Mouse (Mus musculus) limb, embryonic 14.5 days (tissue): ENCODE measurements around the gene Dera. TPM values are rescaled to one million over a fixed set of nuclear protein-coding genes. Genes with fewer than 3 reads are reported as not detected.

Experiments used
- ATAC-seq: fragments of 200-750 bp; cut with Nextera tagmentation; 2 replicates; pipeline ENCODE4 v1.8.0; 2017; ENCODE audit warnings: low read depth, moderate number of reproducible peaks, moderate TSS enrichment; ENCODE audit not compliant: low FRiP score
- DNase-seq: peaks from one replicate; pipeline ENCODE4 v3.0.0-alpha.2; 2015; ENCODE audit warnings: low spot score
- H3K27ac ChIP-seq: fragments of 300-500 bp; sonication (generic); replicated peaks from 2 replicates; pipeline ENCODE4 v1.5.1; 2014; ENCODE audit warnings: low read depth, mild to moderate bottlenecking, low read length, moderate library complexity, mixed read lengths
- H3K27me3 ChIP-seq: fragments of 300-500 bp; sonication (generic); 2 replicates; pipeline ENCODE4 v1.6.1; 2014; ENCODE audit warnings: low read length, mixed read lengths; ENCODE audit not compliant: control insufficient read depth, insufficient read depth
- H3K36me3 ChIP-seq: fragments of 300-500 bp; sonication (generic); 2 replicates; pipeline ENCODE4 v1.6.1; 2014; ENCODE audit warnings: mild to moderate bottlenecking, low read length, moderate library complexity, mixed read lengths; ENCODE audit not compliant: control insufficient read depth, insufficient read depth
- H3K4me1 ChIP-seq: fragments of 300-500 bp; sonication (generic); 2 replicates; pipeline ENCODE4 v1.6.1; 2014; ENCODE audit warnings: antibody characterized with exemption, low read length, mixed read lengths; ENCODE audit not compliant: control insufficient read depth, insufficient read depth
- H3K4me2 ChIP-seq: fragments of 300-500 bp; sonication (generic); replicated peaks from 2 replicates; pipeline ENCODE4 v1.6.1; 2014; ENCODE audit warnings: low read depth, mild to moderate bottlenecking, low read length, moderate library complexity; ENCODE audit not compliant: severe bottlenecking
- H3K4me3 ChIP-seq: fragments of 300-500 bp; sonication (generic); replicated peaks from 2 replicates; pipeline ENCODE4 v1.5.1; 2014; ENCODE audit warnings: low read length
- H3K9ac ChIP-seq: fragments of 300-500 bp; sonication (generic); 2 replicates; pipeline ENCODE4 v1.6.1; 2014; ENCODE audit warnings: mild to moderate bottlenecking, low read depth, low read length, moderate library complexity; ENCODE audit not compliant: severe bottlenecking
- H3K9me3 ChIP-seq: fragments of 300-500 bp; sonication (generic); 2 replicates; pipeline ENCODE4 v1.6.1; 2016; ENCODE audit warnings: low read length; ENCODE audit not compliant: control insufficient read depth
- POLR2A ChIP-seq: fragments of 200-500 bp; IDR thresholded peaks from 2 replicates; pipeline ENCODE4 v1.8.0; 2012; ENCODE audit warnings: inconsistent platforms, mild to moderate bottlenecking, moderate library complexity, borderline replicate concordance; ENCODE audit not compliant: insufficient read depth, insufficient read length; ENCODE audit errors: extremely low read depth
- WGBS: fragments of 180-500 bp; shearing (Covaris S2); extraction: QIAGEN DNeasy Blood & Tissue Kit; methylation state at CpG from one replicate; pipeline ENCODE4 v1.1.7; 2014; 5-methylcytosine and 5-hydroxymethylcytosine counted together
- polyA plus RNA-seq, 2 experiments: library from polyadenylated mRNA; depleted of rRNA in 1 of 2; stranded (reverse) in 1 of 2; unstranded in 1 of 2; fragments of >200 nt; fragmentation: Nextera tagmentation in 1 of 2; extraction: Ambion mirVana in 1 of 2; gene quantifications; 2 replicates each; pipeline versions ENCODE4 v1.2.1 to v1.2.3; 2012 to 2014

Gene Dera
- polyA plus RNA-seq, 2 experiments = 17.1 to 43.5 TPM

DNA sequence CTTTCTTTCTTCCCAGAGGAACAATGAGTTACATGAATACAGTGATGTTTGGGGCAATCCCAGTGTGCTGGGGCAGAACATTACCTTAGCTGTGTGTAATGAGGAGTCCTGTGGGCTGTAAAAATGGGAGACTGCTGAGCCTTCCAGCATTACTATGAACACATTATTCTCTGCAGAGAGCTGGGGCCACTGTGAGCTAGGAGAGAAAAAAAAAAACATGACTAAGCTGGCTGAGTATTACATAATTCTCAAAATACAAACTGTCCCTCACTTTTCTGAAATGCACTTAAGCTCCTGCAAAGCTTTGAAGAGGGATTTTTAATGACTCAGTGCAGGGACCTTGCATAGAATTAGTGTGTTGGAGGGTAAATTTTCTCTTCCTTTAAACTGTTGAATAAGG lies 143.3 kb downstream of the Dera start:
- H3K27ac ChIP-seq = no peak overlapping the region
- no peaks in the 10 kb centered on the region for H3K4me1 ChIP-seq
- no peaks in the 10 kb centered on the region for H3K36me3 ChIP-seq
- no peak overlapping the region for H3K4me2 ChIP-seq
- no peaks in the 10 kb centered on the region for H3K27me3 ChIP-seq
- H3K9ac ChIP-seq = no peak overlapping the region
- DNase-seq (no peak), ATAC-seq (no peak)
- no peak for TF ChIP-seq POLR2A
- no peaks in the 10 kb centered on the region for H3K9me3 ChIP-seq
- H3K4me3 ChIP-seq = no peak overlapping the region

DNA sequence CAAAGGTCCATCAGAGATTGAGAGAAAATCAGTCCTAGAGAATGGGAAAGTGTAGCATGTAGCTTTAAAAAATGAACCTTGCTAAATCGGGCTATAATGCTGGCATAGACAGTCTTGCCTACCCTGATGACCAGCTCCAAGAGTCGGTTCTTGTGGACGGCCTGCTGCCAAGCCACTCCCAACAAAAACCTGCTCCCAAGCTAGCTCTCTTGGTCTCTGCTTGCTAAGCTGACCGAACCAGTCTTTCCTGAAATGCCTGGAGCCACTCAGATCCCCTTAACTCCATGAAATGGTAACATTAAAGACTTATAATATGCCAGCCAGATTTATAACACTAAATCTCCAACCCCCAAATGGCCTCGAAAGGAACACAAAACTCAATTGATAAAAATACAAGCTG lies 146.9 kb downstream of the Dera start:
- no peak for TF ChIP-seq POLR2A
- WGBS = 82% methylated on average over 5 of the region's 5 CpGs
- H3K9me3 ChIP-seq = no peaks in the 10 kb centered on the region
- no peak overlapping the region for H3K27ac ChIP-seq
- no peaks in the 10 kb centered on the region for H3K27me3 ChIP-seq
- H3K9ac ChIP-seq = no peak overlapping the region
- DNase-seq (no peak), ATAC-seq (no peak)
- H3K4me3 ChIP-seq = no peak overlapping the region
- no peaks in the 10 kb centered on the region for H3K4me1 ChIP-seq
- H3K36me3 ChIP-seq = no peaks in the 10 kb centered on the region
- H3K4me2 ChIP-seq = no peak overlapping the region

Other genes with a start within 250 kb of the Dera start
- gene Eps8, start 99.7 kb upstream of the Dera start, polyA plus RNA-seq (2012; rRNA removed) = 13.4 and 14.9 TPM in 2 replicates
- 33.3 and 33.6 TPM in 2 replicates for gene Eps8, start 99.7 kb upstream of the Dera start, polyA plus RNA-seq (2014; fragmentation: Nextera tagmentation; extraction: Ambion mirVana)
- 53.2 and 62.7 TPM in 2 replicates for gene Strap, start 19.5 kb upstream of the Dera start, polyA plus RNA-seq (2012; rRNA removed)
- gene Strap, start 19.5 kb upstream of the Dera start, polyA plus RNA-seq (2014; fragmentation: Nextera tagmentation; extraction: Ambion mirVana) = 159 and 160 TPM in 2 replicates